Mouse (Mus musculus) liver, embryonic 13.5 days (tissue): ENCODE data around the gene Orai3. TPM values are rescaled to one million over a fixed set of nuclear protein-coding genes. Genes with fewer than 3 reads are reported as not detected.

Source experiments
- ATAC-seq: fragments of 200-750 bp; cut with Nextera tagmentation; 2 replicates; pipeline ENCODE4 v1.8.0; 2017; ENCODE audit warnings: low read depth, mild to moderate bottlenecking, moderate number of reproducible peaks, moderate library complexity
- DNase-seq: peaks from one replicate; pipeline ENCODE4 v3.0.0; 2022
- H3K27ac ChIP-seq: fragments of 300-500 bp; sonication (generic); 2 replicates; pipeline ENCODE4 v1.5.1; 2015; ENCODE audit warnings: moderate library complexity, mild to moderate bottlenecking, inconsistent platforms
- H3K27me3 ChIP-seq: fragments of 300-500 bp; sonication (generic); 2 replicates; pipeline ENCODE4 v1.6.1; 2015; ENCODE audit warnings: mild to moderate bottlenecking, inconsistent platforms
- H3K36me3 ChIP-seq: fragments of 300-500 bp; sonication (generic); 2 replicates; pipeline ENCODE4 v1.6.1; 2015; ENCODE audit warnings: mild to moderate bottlenecking, inconsistent platforms
- H3K4me1 ChIP-seq: fragments of 300-500 bp; sonication (generic); replicated peaks from 2 replicates; pipeline ENCODE4 v1.6.1; 2015; ENCODE audit warnings: inconsistent platforms
- H3K4me2 ChIP-seq: fragments of 300-500 bp; sonication (generic); 2 replicates; pipeline ENCODE4 v1.6.1; 2015; ENCODE audit warnings: inconsistent platforms, mild to moderate bottlenecking, moderate library complexity
- H3K4me3 ChIP-seq: fragments of 300-500 bp; sonication (generic); replicated peaks from 2 replicates; pipeline ENCODE4 v1.5.1; 2015; ENCODE audit warnings: mild to moderate bottlenecking, inconsistent platforms
- H3K9ac ChIP-seq: fragments of 300-500 bp; sonication (generic); 2 replicates; pipeline ENCODE4 v1.6.1; 2015; ENCODE audit warnings: mild to moderate bottlenecking, inconsistent platforms
- H3K9me3 ChIP-seq: fragments of 300-500 bp; sonication (generic); replicated peaks from 2 replicates; pipeline ENCODE4 v1.6.1; 2016; ENCODE audit warnings: inconsistent platforms
- WGBS: fragments of 180-500 bp; shearing (Covaris S2); methylation state at CpG from one replicate; pipeline ENCODE4 v1.1.7; 2015; ENCODE audit not compliant: insufficient replicate concordance; 5-methylcytosine and 5-hydroxymethylcytosine counted together
- polyA plus RNA-seq: library from polyadenylated mRNA; unstranded; fragments of >200 nt; fragmentation: Nextera tagmentation; extraction: Ambion mirVana; gene quantifications from 2 replicates; pipeline ENCODE4 v1.2.1, GENCODE M21; 2015

Orai3 gene
- polyA plus RNA-seq, 1 experiment from 2014 or later, result 11.2 TPM

GRCm38 (mm10) chr7:127815954-127816821 lies 46.6 kb downstream of the Orai3 start:
- Histone ChIP-seq H3K4me1 (peaks cover 38% of the 10 kb centered on the region), H3K4me2 (no peak overlapping the region), H3K36me3 (no peaks in the 10 kb centered on the region), H3K27ac (peak overlapping the region; percentile 67; the same call in 1 of the 2 replicates), H3K27me3 (no peaks in the 10 kb centered on the region), H3K9me3 (no peaks in the 10 kb centered on the region), H3K4me3 (no peak overlapping the region), H3K9ac (no peak overlapping the region; the same call in 1 of the 2 replicates)
- no peak for DNase-seq
- WGBS, result 46% methylated on average over 15 of the region's 15 CpGs
- peak; percentile 32 for ATAC-seq

DNA sequence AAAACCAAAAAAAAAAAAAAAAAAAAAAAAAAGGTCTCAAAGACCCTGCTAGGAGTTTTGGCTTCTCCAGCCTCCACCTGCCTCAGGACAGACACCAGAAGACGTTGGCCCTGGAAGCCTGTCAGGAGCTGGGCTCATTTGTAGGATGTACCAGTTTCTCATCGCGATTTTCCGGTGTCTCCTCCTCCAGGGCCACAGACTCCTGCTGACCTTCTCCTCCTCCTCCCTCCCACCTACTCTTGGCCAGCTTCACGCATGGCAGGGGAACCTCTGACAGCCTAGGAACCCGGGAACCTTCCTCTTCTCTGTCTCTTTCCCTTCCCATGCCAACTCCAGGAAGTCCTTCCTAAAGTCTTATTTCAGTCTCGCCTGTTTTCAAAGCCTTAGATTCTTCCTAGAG lies 47.4 kb downstream of the Orai3 start:
- Histone ChIP-seq H3K9me3 (no peaks in the 10 kb centered on the region), H3K27ac (no peak overlapping the region), H3K4me2 (no peak overlapping the region), H3K36me3 (no peaks in the 10 kb centered on the region), H3K9ac (no peak overlapping the region), H3K4me3 (no peak overlapping the region), H3K4me1 (peaks cover 40% of the 10 kb centered on the region), H3K27me3 (no peaks in the 10 kb centered on the region)
- 61% methylated on average over 7 of the region's 7 CpGs for WGBS
- DNase-seq (no peak), ATAC-seq (no peak)

DNA sequence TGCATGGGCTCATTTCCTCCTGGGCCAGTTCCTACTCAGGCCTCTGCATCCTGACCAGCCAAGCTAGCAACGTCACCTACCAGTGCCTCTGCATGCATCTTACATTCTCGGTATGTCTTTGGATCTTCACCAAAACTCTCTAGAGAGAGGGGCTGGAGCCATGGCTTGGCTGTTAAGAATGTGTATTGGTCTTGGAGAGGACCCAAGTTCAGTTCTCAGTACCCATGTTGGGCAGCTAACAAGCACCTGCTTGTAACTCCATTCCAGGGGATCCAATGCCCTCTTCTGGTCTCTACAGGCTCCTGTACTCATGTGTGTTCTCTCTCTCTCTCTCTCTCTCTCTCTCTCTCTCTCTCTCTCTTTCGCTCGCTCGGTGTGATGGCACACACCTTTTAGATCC lies 48.2 kb downstream of the Orai3 start:
- Histone ChIP-seq H3K9ac (no peak overlapping the region), H3K4me2 (no peak overlapping the region), H3K9me3 (no peaks in the 10 kb centered on the region), H3K36me3 (no peaks in the 10 kb centered on the region), H3K27me3 (no peaks in the 10 kb centered on the region), H3K27ac (no peak overlapping the region), H3K4me1 (peaks cover 34% of the 10 kb centered on the region), H3K4me3 (no peak overlapping the region)
- WGBS, result 78% methylated on average over 5 of the region's 5 CpGs
- DNase-seq, result no peak
- ATAC-seq, result no peak

DNA sequence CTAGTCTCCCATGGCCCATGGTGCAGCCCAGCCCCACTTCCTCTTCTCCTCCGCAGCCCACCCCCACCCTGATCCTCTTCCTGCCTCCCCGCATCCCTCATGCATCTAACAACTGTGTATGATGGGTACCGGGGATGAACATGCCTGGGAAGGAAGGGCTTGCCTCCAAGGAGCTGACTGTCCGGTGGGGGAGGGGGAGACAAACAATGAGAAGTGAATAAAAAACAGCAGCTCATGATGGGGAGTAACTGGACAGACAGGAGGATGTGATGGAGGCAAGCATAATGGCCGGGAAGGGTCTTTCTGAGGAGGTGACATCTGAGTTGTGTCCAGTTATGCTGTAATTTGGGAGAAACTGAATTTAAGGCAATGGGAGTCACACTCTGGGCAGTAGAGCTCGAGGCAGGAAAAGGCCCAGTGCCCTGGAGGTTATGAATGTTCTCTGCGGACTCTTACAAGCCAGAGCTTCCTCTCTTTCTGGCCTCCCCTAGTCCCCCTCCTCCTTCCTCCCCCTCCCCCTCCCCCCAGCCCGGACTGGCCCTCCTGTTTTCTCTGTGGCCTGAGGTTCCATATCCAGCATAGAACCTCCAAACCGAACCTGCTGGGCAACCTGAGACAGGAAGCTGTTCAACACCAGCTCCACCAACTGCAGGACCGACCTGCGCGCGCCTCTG lies 51.4 kb downstream of the Orai3 start:
- peaks cover 24% of the 10 kb centered on the region for H3K27me3 ChIP-seq
- WGBS, result 42% methylated on average over 13 of the region's 13 CpGs
- no peak for DNase-seq
- no peak for ATAC-seq
- no peaks in the 10 kb centered on the region for H3K9me3 ChIP-seq
- H3K27ac ChIP-seq, result peak overlapping the region; percentile 39; the same call in 1 of the 2 replicates
- peaks cover 19% of the 10 kb centered on the region for H3K4me1 ChIP-seq
- no peaks in the 10 kb centered on the region for H3K36me3 ChIP-seq
- H3K4me2 ChIP-seq, result no peak overlapping the region
- no peak overlapping the region for H3K4me3 ChIP-seq
- no peak overlapping the region for H3K9ac ChIP-seq

- Histone ChIP-seq H3K27ac (no peak overlapping the region), H3K4me2 (no peak overlapping the region), H3K9ac (no peak overlapping the region), H3K27me3 (peaks cover 26% of the 10 kb centered on the region), H3K4me3 (no peak overlapping the region), H3K36me3 (no peaks in the 10 kb centered on the region), H3K9me3 (no peaks in the 10 kb centered on the region), H3K4me1 (peaks cover 12% of the 10 kb centered on the region; the same call in 1 of the 2 replicates)
- no peak for DNase-seq
- WGBS, result 76% methylated on average over 3 of the region's 3 CpGs
- no peak for ATAC-seq
Measured at GRCm38 (mm10) chr7:127822494-127822893, 52.9 kb downstream of the Orai3 start.

DNA sequence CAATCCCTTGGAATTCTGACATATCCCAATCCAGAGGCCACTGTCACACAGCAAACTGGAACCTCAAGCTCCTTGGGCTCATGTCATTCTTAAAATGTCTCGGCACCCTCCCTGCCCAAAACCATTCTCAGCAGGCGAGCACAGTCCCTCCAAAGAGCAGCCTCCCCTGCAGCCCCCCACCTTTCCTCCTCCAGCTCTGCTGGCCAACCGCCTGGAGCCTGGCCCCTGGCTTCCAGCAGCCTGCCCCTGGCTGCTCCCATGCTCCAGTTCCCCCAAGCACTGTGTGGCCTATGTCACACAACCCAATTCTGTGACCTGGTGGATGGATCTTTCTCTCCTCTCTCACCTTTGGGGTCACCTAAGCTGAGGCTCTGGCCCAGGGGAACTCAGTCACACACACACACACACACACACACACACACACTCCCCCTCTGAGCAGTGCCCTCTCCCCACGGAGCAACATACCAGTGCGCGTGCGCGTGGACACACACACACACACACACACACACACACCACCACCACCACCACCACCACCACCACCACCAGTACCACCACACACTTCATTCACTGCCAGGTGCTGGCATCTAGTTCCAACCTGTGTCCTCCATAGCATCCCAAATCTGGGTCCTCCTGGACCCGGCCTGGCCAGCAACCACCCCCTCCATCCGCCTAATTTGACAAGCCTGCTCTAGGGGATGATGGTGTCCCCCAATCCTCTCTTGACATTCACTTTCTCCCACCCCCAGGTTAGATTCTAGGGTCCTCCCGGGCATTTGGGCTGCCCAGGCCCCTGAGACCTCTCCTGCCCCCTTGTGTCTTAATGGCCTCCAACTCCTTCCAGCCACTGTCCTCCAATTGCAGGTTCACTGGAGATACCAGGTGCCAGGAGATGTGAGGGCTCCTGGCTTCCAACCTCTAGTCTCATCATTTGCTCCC lies 53.9 kb downstream of the Orai3 start:
- DNase-seq, result no peak
- Histone ChIP-seq H3K4me1 (peaks cover 12% of the 10 kb centered on the region; the same call in 1 of the 2 replicates), H3K9ac (no peak overlapping the region), H3K36me3 (no peaks in the 10 kb centered on the region), H3K4me2 (peak overlapping the region; percentile 38), H3K27me3 (peaks cover 26% of the 10 kb centered on the region), H3K27ac (no peak overlapping the region), H3K4me3 (peak overlapping the region; percentile 40), H3K9me3 (no peaks in the 10 kb centered on the region)
- 69% methylated on average over 11 of the region's 11 CpGs for WGBS
- no peak for ATAC-seq

GRCm38 (mm10) chr7:127824176-127824871 lies 54.7 kb downstream of the Orai3 start, which contains the start of the genes Stx4a and Stx1b:
Stx4a (plus strand) TSS chr7:127824294.
Stx1b (minus strand) TSS chr7:127824549.
- H3K27me3 ChIP-seq, result peaks cover 26% of the 10 kb centered on the region
- peaks cover 12% of the 10 kb centered on the region; the same call in 1 of the 2 replicates for H3K4me1 ChIP-seq
- ATAC-seq, result no peak
- no peak for DNase-seq
- no peaks in the 10 kb centered on the region for H3K36me3 ChIP-seq
- H3K9me3 ChIP-seq, result no peaks in the 10 kb centered on the region
- H3K27ac ChIP-seq, result no peak within 1 kb of the TSS
- H3K4me2 ChIP-seq, result peak within 1 kb of the TSS; percentile 38
- peak within 1 kb of the TSS; percentile 40 for H3K4me3 ChIP-seq
- H3K9ac ChIP-seq, result no peak within 1 kb of the TSS
- WGBS, result 12% methylated on average over 30 of the region's 38 CpGs

Other genes starting within 250 kb of the Orai3 start
- 3.3 and 4.0 TPM in 2 replicates for gene Tmem265, start 208.4 kb upstream of the Orai3 start, polyA plus RNA-seq
- gene Phkg2, start 196.5 kb upstream of the Orai3 start, polyA plus RNA-seq, result 19.3 and 20.2 TPM in 2 replicates
- gene Ccdc189, start 181.2 kb upstream of the Orai3 start, polyA plus RNA-seq, result 7.3 TPM in 2 replicates
- gene Rnf40, start 181.0 kb upstream of the Orai3 start, polyA plus RNA-seq, result 18.8 and 25.3 TPM in 2 replicates
- 1.6 and 1.8 TPM in 2 replicates for gene Zfp629, start 154.0 kb upstream of the Orai3 start, polyA plus RNA-seq
- 26.9 and 28.9 TPM in 2 replicates for gene Bcl7c, start 60.9 kb upstream of the Orai3 start, polyA plus RNA-seq
- 1.8 and 2.2 TPM in 2 replicates for gene Ctf1, start 57.1 kb upstream of the Orai3 start, polyA plus RNA-seq
- 0.07 and 0.16 TPM in 2 replicates for gene Ctf2, start 37.6 kb upstream of the Orai3 start, polyA plus RNA-seq
- gene Fbxl19, start 25.3 kb upstream of the Orai3 start, polyA plus RNA-seq, result 3.1 and 3.3 TPM in 2 replicates
- gene Setd1a, start 6.9 kb downstream of the Orai3 start, polyA plus RNA-seq, result 8.4 and 9.0 TPM in 2 replicates
- not detected in 2 replicates for gene Gm49388, start 15.8 kb downstream of the Orai3 start, polyA plus RNA-seq
- 37.8 and 39.3 TPM in 2 replicates for gene Hsd3b7, start 30.8 kb downstream of the Orai3 start, polyA plus RNA-seq
- 17.4 and 17.5 TPM in 2 replicates for gene Stx4a, start 54.5 kb downstream of the Orai3 start, polyA plus RNA-seq
- 0.22 and 0.41 TPM in 2 replicates for gene Stx1b, start 54.7 kb downstream of the Orai3 start, polyA plus RNA-seq
- 3.7 and 5.0 TPM in 2 replicates for gene Zfp646, start 106.4 kb downstream of the Orai3 start, polyA plus RNA-seq
- gene Zfp668, start 107.0 kb downstream of the Orai3 start, polyA plus RNA-seq, result 7.3 and 7.6 TPM in 2 replicates
- 0.19 and 0.24 TPM in 2 replicates for gene Prss53, start 121.2 kb downstream of the Orai3 start, polyA plus RNA-seq
- gene Gm21974, start 125.6 kb downstream of the Orai3 start, polyA plus RNA-seq, result not detected in 2 replicates
- gene Vkorc1, start 125.8 kb downstream of the Orai3 start, polyA plus RNA-seq, result 86.9 and 89.1 TPM in 2 replicates
- 64.4 and 70.0 TPM in 2 replicates for gene Bckdk, start 134.3 kb downstream of the Orai3 start, polyA plus RNA-seq
- 20.5 and 22.7 TPM in 2 replicates for gene Kat8, start 142.7 kb downstream of the Orai3 start, polyA plus RNA-seq
- gene Prss8, start 160.3 kb downstream of the Orai3 start, polyA plus RNA-seq, result 5.8 and 6.4 TPM in 2 replicates
- 4.0 and 4.1 TPM in 2 replicates for gene Prss36, start 176.9 kb downstream of the Orai3 start, polyA plus RNA-seq
- 160 and 170 TPM in 2 replicates for gene Fus, start 197.6 kb downstream of the Orai3 start, polyA plus RNA-seq
- gene Pycard, start 224.1 kb downstream of the Orai3 start, polyA plus RNA-seq, result 23.7 and 31.2 TPM in 2 replicates
- gene Trim72, start 234.1 kb downstream of the Orai3 start, polyA plus RNA-seq, result not detected in 2 replicates